Mouse (Mus musculus) lung, embryonic 14.5 days (tissue): ENCODE measurements around the gene Nme7. TPM values are rescaled to one million over a fixed set of nuclear protein-coding genes. Genes with fewer than 3 reads are reported as not detected.

ENCODE experiments used
- ATAC-seq: fragments of 200-750 bp; cut with Nextera tagmentation; 2 replicates; pipeline ENCODE4 v1.8.0; 2017; ENCODE audit warnings: mild to moderate bottlenecking, moderate TSS enrichment, moderate library complexity; ENCODE audit not compliant: insufficient read depth
- DNase-seq: peaks from one replicate; pipeline ENCODE4 v3.0.0-alpha.2; 2015
- H3K27ac ChIP-seq: fragments of 300-500 bp; sonication (generic); 2 replicates; pipeline ENCODE4 v1.5.1; 2014; ENCODE audit warnings: low read depth, mild to moderate bottlenecking, moderate library complexity
- H3K27me3 ChIP-seq: fragments of 300-500 bp; sonication (generic); 2 replicates; pipeline ENCODE4 v1.6.1; 2014; ENCODE audit warnings: low read length, control low read depth; ENCODE audit not compliant: insufficient read depth
- H3K36me3 ChIP-seq: fragments of 300-500 bp; sonication (generic); 2 replicates; pipeline ENCODE4 v1.6.1; 2014; ENCODE audit warnings: control low read depth; ENCODE audit not compliant: insufficient read depth
- H3K4me1 ChIP-seq: fragments of 300-500 bp; sonication (generic); 2 replicates; pipeline ENCODE4 v1.6.1; 2014; ENCODE audit warnings: antibody characterized with exemption, control low read depth; ENCODE audit not compliant: insufficient read depth
- H3K4me2 ChIP-seq: fragments of 300-500 bp; sonication (generic); 2 replicates; pipeline ENCODE4 v1.6.1; 2014; ENCODE audit warnings: mild to moderate bottlenecking
- H3K4me3 ChIP-seq: fragments of 300-500 bp; sonication (generic); 2 replicates; pipeline ENCODE4 v1.5.1; 2014; ENCODE audit warnings: low read depth, low read length
- H3K9ac ChIP-seq: fragments of 300-500 bp; sonication (generic); 2 replicates; pipeline ENCODE4 v1.6.1; 2014
- H3K9me3 ChIP-seq: fragments of 300-500 bp; sonication (generic); 2 replicates; pipeline ENCODE4 v1.6.1; 2016; ENCODE audit warnings: low read depth, low read length, control low read depth
- CTCF ChIP-seq: IDR thresholded peaks from 2 replicates; pipeline ENCODE4 v1.5.1; 2016; ENCODE audit warnings: antibody characterized with exemption, low read depth
- WGBS: fragments of 180-500 bp; shearing (Covaris S2); extraction: QIAGEN DNeasy Blood & Tissue Kit; methylation state at CpG from one replicate; pipeline ENCODE4 v1.1.7; 2014; 5-methylcytosine and 5-hydroxymethylcytosine counted together
- polyA plus RNA-seq: library from polyadenylated mRNA; unstranded; fragments of >200 nt; fragmentation: Nextera tagmentation; extraction: Ambion mirVana; gene quantifications from 2 replicates; pipeline ENCODE4 v1.2.1, GENCODE M21; 2014

Gene Nme7
- polyA plus RNA-seq, 1 experiment from 2014 or later: 32.6 TPM

- Histone ChIP-seq H3K9ac (no peak overlapping the region), H3K4me3 (no peak overlapping the region), H3K9me3 (no peaks in the 10 kb centered on the region), H3K27ac (no peak overlapping the region), H3K4me1 (no peaks in the 10 kb centered on the region), H3K27me3 (no peaks in the 10 kb centered on the region), H3K4me2 (no peak overlapping the region), H3K36me3 (no peaks in the 10 kb centered on the region)
- WGBS: 80% methylated on average over 3 of the region's 3 CpGs
- ATAC-seq: no peak
- no peak for DNase-seq
- no peak for TF ChIP-seq CTCF
Observed at GRCm38 (mm10) chr1:164276552-164276951, 27.4 kb upstream of the Nme7 start.

- H3K27ac ChIP-seq: no peak overlapping the region
- no peaks in the 10 kb centered on the region for H3K27me3 ChIP-seq
- H3K4me1 ChIP-seq: no peaks in the 10 kb centered on the region
- 50% methylated on average over 4 of the region's 4 CpGs for WGBS
- no peak for ATAC-seq
- H3K4me2 ChIP-seq: no peak overlapping the region
- DNase-seq: no peak
- no peaks in the 10 kb centered on the region for H3K9me3 ChIP-seq
- H3K9ac ChIP-seq: no peak overlapping the region
- H3K4me3 ChIP-seq: no peak overlapping the region
- H3K36me3 ChIP-seq: no peaks in the 10 kb centered on the region
- no peak for TF ChIP-seq CTCF
Observed at GRCm38 (mm10) chr1:164279332-164279731, 24.6 kb upstream of the Nme7 start.

- DNase-seq (no peak), ATAC-seq (no peak)
- Histone ChIP-seq H3K4me1 (no peaks in the 10 kb centered on the region), H3K4me3 (no peak overlapping the region), H3K4me2 (no peak overlapping the region), H3K27ac (no peak overlapping the region), H3K36me3 (no peaks in the 10 kb centered on the region), H3K9ac (no peak overlapping the region), H3K27me3 (no peaks in the 10 kb centered on the region), H3K9me3 (no peaks in the 10 kb centered on the region)
- 83% methylated on average over 3 of the region's 3 CpGs for WGBS
- TF ChIP-seq CTCF: no peak
Observed at GRCm38 (mm10) chr1:164284007-164284406, 19.9 kb upstream of the Nme7 start.

- no peak for ATAC-seq
- Histone ChIP-seq H3K4me3 (no peak overlapping the region), H3K4me1 (no peaks in the 10 kb centered on the region), H3K9ac (no peak overlapping the region), H3K27ac (no peak overlapping the region), H3K27me3 (no peaks in the 10 kb centered on the region), H3K36me3 (peaks cover 22% of the 10 kb centered on the region), H3K4me2 (no peak overlapping the region), H3K9me3 (no peaks in the 10 kb centered on the region)
- no peak for DNase-seq
- TF ChIP-seq CTCF: no peak
- 57% methylated on average over 15 of the region's 15 CpGs for WGBS
Observed at GRCm38 (mm10) chr1:164287406-164287805, 16.5 kb upstream of the Nme7 start.

GRCm38 (mm10) chr1:164292040-164292439 is 11.9 kb upstream of the Nme7 start:
- WGBS: 90% methylated on average over 5 of the region's 5 CpGs

GRCm38 (mm10) chr1:164294071-164294470 is 9.8 kb upstream of the Nme7 start:
- no peak for ATAC-seq

More at GRCm38 (mm10) chr1:164292040-164292439, 11.9 kb upstream of the Nme7 start:
- H3K27ac ChIP-seq: no peak overlapping the region
- H3K4me2 ChIP-seq: no peak overlapping the region
- ATAC-seq (no peak), DNase-seq (no peak)
- H3K27me3 ChIP-seq: no peaks in the 10 kb centered on the region
- H3K36me3 ChIP-seq: peaks cover 42% of the 10 kb centered on the region
- no peak overlapping the region for H3K9ac ChIP-seq
- no peak overlapping the region for H3K4me3 ChIP-seq
- TF ChIP-seq CTCF: no peak
- H3K9me3 ChIP-seq: no peaks in the 10 kb centered on the region
- H3K4me1 ChIP-seq: no peaks in the 10 kb centered on the region

GRCm38 (mm10) chr1:164296473-164296872 is 7.4 kb upstream of the Nme7 start:
- Histone ChIP-seq H3K4me2 (no peak overlapping the region), H3K27ac (no peak overlapping the region), H3K9ac (no peak overlapping the region), H3K4me3 (no peak overlapping the region), H3K4me1 (no peaks in the 10 kb centered on the region), H3K36me3 (peaks cover 66% of the 10 kb centered on the region), H3K27me3 (no peaks in the 10 kb centered on the region), H3K9me3 (no peaks in the 10 kb centered on the region)
- ATAC-seq: no peak
- no peak for DNase-seq
- TF ChIP-seq CTCF: no peak
- WGBS: 90% methylated on average over 4 of the region's 5 CpGs

More at GRCm38 (mm10) chr1:164294071-164294470, 9.8 kb upstream of the Nme7 start:
- no peaks in the 10 kb centered on the region for H3K27me3 ChIP-seq
- no peaks in the 10 kb centered on the region for H3K9me3 ChIP-seq
- no peak for TF ChIP-seq CTCF
- no peak overlapping the region for H3K4me3 ChIP-seq
- peaks cover 60% of the 10 kb centered on the region for H3K36me3 ChIP-seq
- H3K9ac ChIP-seq: no peak overlapping the region
- 93% methylated on average over 6 of the region's 6 CpGs for WGBS
- no peak for DNase-seq
- H3K4me1 ChIP-seq: no peaks in the 10 kb centered on the region
- H3K27ac ChIP-seq: no peak overlapping the region
- no peak overlapping the region for H3K4me2 ChIP-seq

- no peak for ATAC-seq
- Histone ChIP-seq H3K4me1 (0 out of 2 replicates have a peak, but pooled peaks cover 4% of the 10 kb centered on the region), H3K9ac (no peak overlapping the region), H3K27me3 (no peaks in the 10 kb centered on the region), H3K9me3 (no peaks in the 10 kb centered on the region), H3K4me3 (no peak overlapping the region), H3K27ac (no peak overlapping the region), H3K36me3 (peaks cover 64% of the 10 kb centered on the region), H3K4me2 (no peak overlapping the region)
- DNase-seq: no peak
- 81% methylated on average over 4 of the region's 4 CpGs for WGBS
- TF ChIP-seq CTCF: no peak
Observed at GRCm38 (mm10) chr1:164301949-164302348, 2.0 kb upstream of the Nme7 start.
